Mouse (Mus musculus): ENCODE data around the gene Dpp10. TPM values are rescaled to one million over a fixed set of nuclear protein-coding genes. Genes with fewer than 3 reads are reported as not detected.

Gene Dpp10
- polyA plus RNA-seq, 1 experiment from 2014 or later, result not detected

GRCm38 (mm10) chr1:124035306-124035990 is 9.9 kb downstream of the Dpp10 start:
- no peak for ATAC-seq
- WGBS, result 49% methylated on average over 4 of the region's 4 CpGs

DNA sequence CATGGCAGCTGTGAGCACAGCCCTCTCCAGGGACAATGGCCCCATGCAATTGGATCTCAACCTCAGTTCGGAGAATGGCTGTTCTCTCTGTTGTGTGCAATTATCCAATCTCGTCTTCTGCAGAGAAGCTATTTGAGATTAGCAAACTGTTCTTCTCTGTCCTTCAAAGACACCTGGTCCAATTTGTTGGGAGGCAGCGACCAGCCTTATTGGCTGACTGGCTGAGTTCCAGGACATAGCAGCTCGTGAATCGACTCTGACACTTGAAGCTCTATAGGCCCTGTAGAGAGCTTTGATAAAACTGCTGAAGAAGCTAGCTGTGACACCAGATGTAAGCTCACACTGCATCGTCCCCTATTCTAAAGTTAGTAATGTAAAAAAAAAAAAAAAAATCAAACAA is 12.7 kb downstream of the Dpp10 start:
- Histone ChIP-seq H3K27me3 (replicated peaks; ENCODE audit: insufficient read depth, low read length) (no peaks in the 10 kb centered on the region), H3K9ac (replicated peaks; ENCODE audit: low read depth) (no peak overlapping the region), H3K36me3 (ENCODE audit: insufficient read depth, low read length) (no peaks in the 10 kb centered on the region), H3K4me3 (ENCODE audit: low read depth, low read length) (no peak overlapping the region), H3K9me3 (ENCODE audit: low read length) (no peaks in the 10 kb centered on the region), H3K27ac (ENCODE audit: low read length) (no peak overlapping the region), H3K4me1 (ENCODE audit: insufficient read depth, low read depth, low read length) (no peaks in the 10 kb centered on the region), H3K4me2 (replicated peaks; ENCODE audit: low read depth, low read length) (no peak overlapping the region)
- ATAC-seq, result no peak
- no peak for DNase-seq (ENCODE audit: low spot score)
- no peak for TF ChIP-seq EP300 (IDR thresholded peaks at IDR 0.05)
- no peak for TF ChIP-seq CTCF (IDR thresholded peaks at IDR 0.05)
- 62% methylated on average over 6 of the region's 6 CpGs for WGBS

More at GRCm38 (mm10) chr1:124035306-124035990, 9.9 kb downstream of the Dpp10 start:
- DNase-seq (ENCODE audit: low spot score), result no peak
- no peak overlapping the region for H3K27ac ChIP-seq (ENCODE audit: low read length)
- no peaks in the 10 kb centered on the region for H3K27me3 ChIP-seq (replicated peaks; ENCODE audit: insufficient read depth, low read length)
- H3K4me1 ChIP-seq (ENCODE audit: insufficient read depth, low read depth, low read length), result no peaks in the 10 kb centered on the region
- TF ChIP-seq EP300 (IDR thresholded peaks at IDR 0.05) (no peak), CTCF (IDR thresholded peaks at IDR 0.05) (no peak)
- no peak overlapping the region for H3K4me2 ChIP-seq (replicated peaks; ENCODE audit: low read depth, low read length)
- H3K9me3 ChIP-seq (ENCODE audit: low read length), result no peaks in the 10 kb centered on the region
- H3K4me3 ChIP-seq (ENCODE audit: low read depth, low read length), result no peak overlapping the region
- no peak overlapping the region for H3K9ac ChIP-seq (replicated peaks; ENCODE audit: low read depth)
- no peaks in the 10 kb centered on the region for H3K36me3 ChIP-seq (ENCODE audit: insufficient read depth, low read length)

DNA sequence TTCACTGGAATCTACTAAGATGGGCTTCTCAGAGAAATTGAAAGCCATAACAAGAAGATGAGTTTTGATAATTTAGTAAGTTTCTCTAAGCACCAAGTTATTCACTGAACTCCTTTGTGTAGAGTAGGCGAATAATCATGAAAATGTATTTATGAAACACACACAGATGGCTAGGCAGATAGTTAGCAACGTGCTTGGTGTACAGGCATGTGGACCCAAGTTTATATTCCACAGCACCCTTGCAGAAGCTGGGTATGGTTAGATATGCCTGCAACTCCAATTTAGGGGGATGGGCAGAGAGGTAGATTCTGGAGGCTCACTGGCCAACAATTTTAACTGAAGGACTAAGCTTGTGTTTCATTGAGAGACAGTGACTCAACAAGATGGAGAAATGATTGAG is 13.4 kb downstream of the Dpp10 start:
- Histone ChIP-seq H3K4me3 (ENCODE audit: low read depth, low read length) (no peak overlapping the region), H3K9ac (replicated peaks; ENCODE audit: low read depth) (no peak overlapping the region), H3K27me3 (replicated peaks; ENCODE audit: insufficient read depth, low read length) (no peaks in the 10 kb centered on the region), H3K4me2 (replicated peaks; ENCODE audit: low read depth, low read length) (no peak overlapping the region), H3K27ac (ENCODE audit: low read length) (no peak overlapping the region), H3K9me3 (ENCODE audit: low read length) (no peaks in the 10 kb centered on the region), H3K36me3 (ENCODE audit: insufficient read depth, low read length) (no peaks in the 10 kb centered on the region), H3K4me1 (ENCODE audit: insufficient read depth, low read depth, low read length) (no peaks in the 10 kb centered on the region)
- no peak for DNase-seq (ENCODE audit: low spot score)
- no peak for ATAC-seq
- TF ChIP-seq CTCF (IDR thresholded peaks at IDR 0.05), result no peak
- TF ChIP-seq EP300 (IDR thresholded peaks at IDR 0.05), result no peak
- WGBS, result 65% methylated on average over 2 of the region's 2 CpGs

DNA sequence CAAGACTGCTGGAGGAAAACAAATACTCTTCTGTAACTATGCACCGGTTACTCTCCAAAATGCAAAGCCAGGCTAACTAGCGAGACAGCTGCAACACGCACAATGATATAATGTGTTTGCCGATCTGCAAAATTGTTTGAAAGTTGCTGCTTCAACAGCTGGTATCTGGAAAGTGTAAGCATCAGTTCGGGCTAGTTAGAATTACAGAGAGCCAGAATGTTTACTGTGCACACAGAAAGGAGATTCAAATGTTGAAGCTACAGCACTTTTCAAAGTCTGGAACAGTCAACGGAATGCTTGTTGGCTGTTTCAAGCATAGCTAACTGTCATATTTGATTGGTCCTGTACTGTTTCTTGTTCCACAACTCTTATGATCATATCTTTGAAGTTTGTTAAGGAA is 42.6 kb downstream of the Dpp10 start:
- Histone ChIP-seq H3K4me2 (replicated peaks; ENCODE audit: low read depth, low read length) (no peak overlapping the region), H3K27ac (ENCODE audit: low read length) (no peak overlapping the region), H3K4me1 (ENCODE audit: insufficient read depth, low read depth, low read length) (no peaks in the 10 kb centered on the region), H3K9me3 (ENCODE audit: low read length) (no peaks in the 10 kb centered on the region), H3K9ac (replicated peaks; ENCODE audit: low read depth) (no peak overlapping the region), H3K4me3 (ENCODE audit: low read depth, low read length) (no peak overlapping the region), H3K36me3 (ENCODE audit: insufficient read depth, low read length) (no peaks in the 10 kb centered on the region), H3K27me3 (replicated peaks; ENCODE audit: insufficient read depth, low read length) (no peaks in the 10 kb centered on the region)
- ATAC-seq, result no peak
- WGBS, result 50% methylated on average over 6 of the region's 6 CpGs
- no peak for TF ChIP-seq CTCF (IDR thresholded peaks at IDR 0.05)
- no peak for TF ChIP-seq EP300 (IDR thresholded peaks at IDR 0.05)
- no peak for DNase-seq (ENCODE audit: low spot score)

DNA sequence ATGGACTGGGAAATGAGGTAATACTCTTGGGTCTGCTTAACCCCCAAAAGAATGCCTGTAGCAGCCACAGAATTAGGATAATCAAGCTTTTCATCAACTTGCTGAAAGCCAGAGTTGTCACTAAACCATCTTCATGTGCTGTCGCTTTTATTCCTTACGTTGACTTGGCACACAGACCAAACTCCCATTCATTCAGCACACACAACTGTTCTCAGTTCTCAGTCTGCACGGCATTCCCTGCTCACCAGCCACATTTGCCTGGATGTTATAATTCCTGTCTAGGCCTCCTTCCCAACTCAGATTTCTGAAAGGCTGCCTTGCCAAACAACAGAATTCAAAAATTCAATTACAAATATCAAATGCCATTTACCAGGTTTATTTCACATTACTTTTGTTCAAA is 49.6 kb downstream of the Dpp10 start:
- Histone ChIP-seq H3K27ac (ENCODE audit: low read length) (no peak overlapping the region), H3K4me1 (ENCODE audit: insufficient read depth, low read depth, low read length) (no peaks in the 10 kb centered on the region), H3K9me3 (ENCODE audit: low read length) (no peaks in the 10 kb centered on the region), H3K9ac (replicated peaks; ENCODE audit: low read depth) (no peak overlapping the region), H3K36me3 (ENCODE audit: insufficient read depth, low read length) (no peaks in the 10 kb centered on the region), H3K27me3 (replicated peaks; ENCODE audit: insufficient read depth, low read length) (no peaks in the 10 kb centered on the region), H3K4me2 (replicated peaks; ENCODE audit: low read depth, low read length) (no peak overlapping the region), H3K4me3 (ENCODE audit: low read depth, low read length) (no peak overlapping the region)
- WGBS, result 73% methylated on average over 3 of the region's 3 CpGs
- ATAC-seq (no peak), DNase-seq (ENCODE audit: low spot score) (no peak)
- TF ChIP-seq CTCF (IDR thresholded peaks at IDR 0.05) (no peak), EP300 (IDR thresholded peaks at IDR 0.05) (no peak)

GRCm38 (mm10) chr1:123985324-123986024 is 59.9 kb downstream of the Dpp10 start:
- no peak overlapping the region for H3K9ac ChIP-seq (replicated peaks; ENCODE audit: low read depth)
- H3K27me3 ChIP-seq (replicated peaks; ENCODE audit: insufficient read depth, low read length), result no peaks in the 10 kb centered on the region
- no peaks in the 10 kb centered on the region for H3K9me3 ChIP-seq (ENCODE audit: low read length)
- no peak overlapping the region for H3K4me2 ChIP-seq (replicated peaks; ENCODE audit: low read depth, low read length)
- WGBS, result 44% methylated on average over 2 of the region's 2 CpGs
- H3K4me3 ChIP-seq (ENCODE audit: low read depth, low read length), result no peak overlapping the region
- no peak for TF ChIP-seq EP300 (IDR thresholded peaks at IDR 0.05)
- no peak for TF ChIP-seq CTCF (IDR thresholded peaks at IDR 0.05)
- no peaks in the 10 kb centered on the region for H3K36me3 ChIP-seq (ENCODE audit: insufficient read depth, low read length)
- no peaks in the 10 kb centered on the region for H3K4me1 ChIP-seq (ENCODE audit: insufficient read depth, low read depth, low read length)
- ATAC-seq, result no peak
- no peak overlapping the region for H3K27ac ChIP-seq (ENCODE audit: low read length)
- no peak for DNase-seq (ENCODE audit: low spot score)

All from lung, postnatal 0 days (tissue).